Mouse (Mus musculus): ENCODE data around the gene Bcl2l10. TPM values are rescaled to one million over a fixed set of nuclear protein-coding genes. Genes with fewer than 3 reads are reported as not detected.

Bcl2l10 gene
- not detected in 2 replicates for polyA plus RNA-seq (2012; rRNA removed)

DNA sequence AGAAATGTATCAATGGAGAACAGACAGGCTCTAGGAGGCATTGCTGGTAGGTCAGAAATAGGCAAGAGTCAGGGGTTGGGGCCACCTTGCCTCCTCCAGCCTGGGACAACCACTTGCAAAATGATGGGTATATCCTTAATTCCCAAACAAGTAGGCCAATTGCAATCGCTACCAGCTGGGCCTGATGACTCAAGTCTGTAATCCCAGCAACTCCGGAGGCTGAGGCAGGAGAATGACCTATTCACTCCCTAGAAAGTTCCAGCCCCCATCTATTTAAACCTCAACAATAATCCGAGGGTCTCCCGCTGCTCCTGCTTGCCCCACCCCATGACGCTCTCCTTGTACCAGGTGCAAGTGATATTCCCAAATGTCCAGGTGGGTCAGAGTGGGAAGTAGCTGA is at the start of gene Bcl2l10:
Gene Bcl2l10, plus strand, starts transcription at position 301 of the 400 bp plus-strand sequence.
- no peaks in the 10 kb centered on the region for H3K27me3 ChIP-seq (ENCODE audit: control insufficient read depth, insufficient read depth, low read length)
- 93% methylated on average over 5 of the region's 5 CpGs for WGBS

DNA sequence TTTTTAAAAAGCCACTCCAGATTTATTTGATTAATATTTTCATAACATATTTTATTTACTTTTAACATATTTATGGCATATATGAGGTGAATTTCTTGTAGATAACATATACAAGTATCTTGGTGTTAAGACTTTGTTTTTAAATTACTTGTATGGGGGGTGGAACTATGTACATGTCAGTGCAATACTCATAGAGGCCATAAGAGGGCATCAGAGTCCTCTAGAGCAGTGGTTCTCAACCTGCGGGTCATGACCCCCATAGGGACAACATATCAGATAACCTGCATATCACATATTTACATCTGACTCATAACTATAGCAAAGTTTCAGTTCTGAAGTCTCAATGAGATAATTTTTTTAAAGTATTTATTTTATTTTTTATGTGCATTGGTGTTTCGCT is 48.2 kb upstream of the Bcl2l10 start:
- WGBS: 87% methylated on average over 2 of the region's 2 CpGs
- H3K36me3 ChIP-seq (ENCODE audit: control insufficient read depth, insufficient read depth, low read length): peaks cover 7% of the 10 kb centered on the region
- H3K27ac ChIP-seq (ENCODE audit: insufficient read depth, low read depth, low read length): no peak overlapping the region
- H3K4me1 ChIP-seq (ENCODE audit: control insufficient read depth, insufficient read depth, insufficient read length, low read length): no peaks in the 10 kb centered on the region
- H3K27me3 ChIP-seq (ENCODE audit: control insufficient read depth, insufficient read depth, low read length): no peaks in the 10 kb centered on the region
- TF ChIP-seq POLR2A (IDR thresholded peaks at IDR 0.05; ENCODE audit: low read depth, low read length) (no peak), CTCF (IDR thresholded peaks at IDR 0.05; ENCODE audit: extremely low read depth, insufficient read length, insufficient replicate concordance, low read depth, low read length) (no peak)
- H3K4me3 ChIP-seq (ENCODE audit: low read depth, low read length): no peak overlapping the region

More for the DNA sequence above, at the start of gene Bcl2l10:
- TF ChIP-seq POLR2A (IDR thresholded peaks at IDR 0.05; ENCODE audit: low read depth, low read length) (no peak), CTCF (IDR thresholded peaks at IDR 0.05; ENCODE audit: extremely low read depth, insufficient read length, insufficient replicate concordance, low read depth, low read length) (no peak)
- no peak within 1 kb of the TSS for H3K27ac ChIP-seq (ENCODE audit: insufficient read depth, low read depth, low read length)
- no peaks in the 10 kb centered on the region for H3K4me1 ChIP-seq (ENCODE audit: control insufficient read depth, insufficient read depth, insufficient read length, low read length)
- H3K36me3 ChIP-seq (ENCODE audit: control insufficient read depth, insufficient read depth, low read length): no peaks in the 10 kb centered on the region; the same call in 1 of the 2 replicates
- no peak within 1 kb of the TSS for H3K4me3 ChIP-seq (ENCODE audit: low read depth, low read length)

DNA sequence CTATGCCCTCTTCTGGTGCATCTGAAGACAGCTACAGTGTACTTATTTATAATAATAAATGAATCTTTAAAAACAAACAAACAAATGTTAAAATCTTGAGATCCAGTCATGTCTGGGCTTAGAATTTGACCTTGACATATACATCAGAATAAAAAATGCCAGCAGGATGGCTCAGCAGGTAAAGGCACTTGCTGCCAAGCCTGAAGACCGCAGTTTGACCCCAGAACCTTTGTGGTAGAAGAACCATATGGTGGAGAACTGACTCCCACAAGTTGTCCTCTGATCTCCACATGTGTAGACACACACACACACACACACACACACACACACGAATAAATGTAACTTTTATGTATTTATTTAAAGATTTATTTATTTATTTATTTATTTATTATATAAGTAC is 44.5 kb upstream of the Bcl2l10 start:
- no peak overlapping the region for H3K4me3 ChIP-seq (ENCODE audit: low read depth, low read length)
- WGBS: 81% methylated on average over 2 of the region's 2 CpGs
- no peaks in the 10 kb centered on the region for H3K27me3 ChIP-seq (ENCODE audit: control insufficient read depth, insufficient read depth, low read length)
- TF ChIP-seq POLR2A (IDR thresholded peaks at IDR 0.05; ENCODE audit: low read depth, low read length) (no peak), CTCF (IDR thresholded peaks at IDR 0.05; ENCODE audit: extremely low read depth, insufficient read length, insufficient replicate concordance, low read depth, low read length) (no peak)
- H3K36me3 ChIP-seq (ENCODE audit: control insufficient read depth, insufficient read depth, low read length): peaks cover 7% of the 10 kb centered on the region
- H3K27ac ChIP-seq (ENCODE audit: insufficient read depth, low read depth, low read length): no peak overlapping the region
- H3K4me1 ChIP-seq (ENCODE audit: control insufficient read depth, insufficient read depth, insufficient read length, low read length): no peaks in the 10 kb centered on the region

DNA sequence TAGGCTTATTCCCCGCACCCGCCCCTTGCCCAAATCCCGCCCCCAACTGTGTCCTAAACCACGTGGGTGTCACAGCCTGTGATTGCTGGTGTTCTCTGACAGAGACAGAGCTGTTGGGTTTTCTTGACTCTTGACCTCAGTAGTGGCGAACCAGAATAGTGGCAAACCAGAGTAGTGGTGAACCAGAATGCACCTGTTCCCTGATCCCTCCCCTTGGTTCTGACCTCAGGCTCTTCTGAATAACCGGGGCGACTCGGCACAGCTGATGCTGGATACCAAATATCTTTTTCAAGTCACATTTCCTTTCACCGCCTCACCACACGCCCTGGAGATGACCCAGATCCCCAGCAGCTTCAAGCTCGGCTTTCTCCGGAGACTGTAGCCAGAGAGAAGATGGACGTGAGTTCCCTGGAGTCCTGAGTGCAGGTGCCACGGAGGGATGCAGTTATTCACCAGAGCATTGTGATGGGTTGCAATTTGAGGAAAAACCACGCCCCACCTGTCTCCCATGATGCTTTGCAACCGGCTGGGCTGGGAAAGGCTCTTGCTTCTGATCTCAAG is 43.8 kb upstream of the Bcl2l10 start:
- 66% methylated on average over 16 of the region's 16 CpGs for WGBS
- no peak for TF ChIP-seq CTCF (IDR thresholded peaks at IDR 0.05; ENCODE audit: extremely low read depth, insufficient read length, insufficient replicate concordance, low read depth, low read length)
- no peak for TF ChIP-seq POLR2A (IDR thresholded peaks at IDR 0.05; ENCODE audit: low read depth, low read length)

DNA sequence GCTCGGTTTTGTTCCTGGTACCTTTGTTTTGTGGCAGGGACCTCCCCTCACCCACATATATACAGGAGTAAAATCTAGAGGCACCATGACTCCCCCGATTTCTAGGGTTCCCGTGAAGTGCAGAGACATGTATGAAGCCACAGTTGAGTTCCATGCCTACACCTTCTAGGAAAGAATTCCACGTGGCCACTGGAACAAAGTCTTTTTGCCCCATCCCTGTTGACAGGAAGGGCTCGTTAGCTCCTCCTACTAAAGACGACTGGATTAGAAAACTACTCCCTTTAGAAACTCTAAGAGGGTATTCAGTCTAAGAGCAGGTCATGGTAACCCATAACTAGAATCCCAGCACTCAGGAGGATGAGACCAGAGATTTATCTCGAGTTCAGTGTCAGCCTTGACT is 43.3 kb upstream of the Bcl2l10 start:
- no peaks in the 10 kb centered on the region for H3K27me3 ChIP-seq (ENCODE audit: control insufficient read depth, insufficient read depth, low read length)
- TF ChIP-seq POLR2A (IDR thresholded peaks at IDR 0.05; ENCODE audit: low read depth, low read length): no peak
- no peak for TF ChIP-seq CTCF (IDR thresholded peaks at IDR 0.05; ENCODE audit: extremely low read depth, insufficient read length, insufficient replicate concordance, low read depth, low read length)
- no peak overlapping the region for H3K4me3 ChIP-seq (ENCODE audit: low read depth, low read length)
- WGBS: 64% methylated on average over 7 of the region's 7 CpGs
- no peak overlapping the region for H3K27ac ChIP-seq (ENCODE audit: insufficient read depth, low read depth, low read length)
- H3K4me1 ChIP-seq (ENCODE audit: control insufficient read depth, insufficient read depth, insufficient read length, low read length): no peaks in the 10 kb centered on the region
- H3K36me3 ChIP-seq (ENCODE audit: control insufficient read depth, insufficient read depth, low read length): peaks cover 7% of the 10 kb centered on the region

More for the DNA sequence above, 43.8 kb upstream of the Bcl2l10 start:
- H3K4me1 ChIP-seq (ENCODE audit: control insufficient read depth, insufficient read depth, insufficient read length, low read length): no peaks in the 10 kb centered on the region
- H3K36me3 ChIP-seq (ENCODE audit: control insufficient read depth, insufficient read depth, low read length): peaks cover 7% of the 10 kb centered on the region
- H3K4me3 ChIP-seq (ENCODE audit: low read depth, low read length): no peak overlapping the region
- no peak overlapping the region for H3K27ac ChIP-seq (ENCODE audit: insufficient read depth, low read depth, low read length)
- H3K27me3 ChIP-seq (ENCODE audit: control insufficient read depth, insufficient read depth, low read length): no peaks in the 10 kb centered on the region

DNA sequence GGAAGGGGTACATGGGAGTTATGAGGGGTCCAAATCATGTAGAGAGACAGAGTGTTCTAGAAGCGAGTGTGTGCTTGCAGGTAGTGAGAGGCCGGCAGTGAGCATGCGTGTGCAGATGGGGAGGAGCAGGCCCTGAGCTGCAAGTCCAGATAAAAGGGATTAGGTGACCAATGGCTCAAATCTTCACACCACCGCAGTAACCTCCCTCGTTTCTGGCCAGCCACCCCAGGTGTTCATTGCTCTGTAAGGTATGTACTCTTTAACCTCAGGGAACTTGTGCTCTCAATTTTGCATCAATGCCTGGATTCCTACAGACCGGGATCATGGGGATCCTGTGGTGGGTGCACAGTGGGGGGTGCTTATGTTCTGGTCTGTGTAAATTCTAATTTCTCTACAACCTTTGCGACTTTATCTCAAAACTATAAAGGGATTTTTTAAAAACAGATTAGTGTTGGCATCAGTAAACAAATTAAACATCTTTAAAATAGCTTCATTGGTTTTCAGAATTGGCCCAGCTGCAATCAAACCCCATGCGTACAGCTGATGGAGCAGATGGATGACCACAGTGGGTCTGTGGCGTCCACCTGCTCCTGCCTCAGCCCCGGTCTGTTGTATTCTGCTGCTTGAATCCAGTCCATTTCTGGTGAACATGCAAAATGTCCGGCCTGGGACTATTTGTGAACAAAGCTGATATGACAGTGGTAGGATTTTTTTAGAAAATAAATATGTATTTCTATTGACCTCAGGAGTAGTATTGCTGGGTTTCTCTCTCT is 41.2 kb upstream of the Bcl2l10 start, which contains the start of gene Gnb5:
Gene Gnb5, plus strand, starts transcription at position 163 of the 773 bp plus-strand sequence.
- no peak within 1 kb of the TSS for H3K4me3 ChIP-seq (ENCODE audit: low read depth, low read length)
- TF ChIP-seq CTCF (IDR thresholded peaks at IDR 0.05; ENCODE audit: extremely low read depth, insufficient read length, insufficient replicate concordance, low read depth, low read length): no peak
- TF ChIP-seq POLR2A (IDR thresholded peaks at IDR 0.05; ENCODE audit: low read depth, low read length): no peak
- 85% methylated on average over 11 of the region's 11 CpGs for WGBS
- H3K36me3 ChIP-seq (ENCODE audit: control insufficient read depth, insufficient read depth, low read length): peaks cover 4% of the 10 kb centered on the region
- H3K27me3 ChIP-seq (ENCODE audit: control insufficient read depth, insufficient read depth, low read length): no peaks in the 10 kb centered on the region
- no peak within 1 kb of the TSS for H3K27ac ChIP-seq (ENCODE audit: insufficient read depth, low read depth, low read length)
- no peaks in the 10 kb centered on the region for H3K4me1 ChIP-seq (ENCODE audit: control insufficient read depth, insufficient read depth, insufficient read length, low read length)

DNA sequence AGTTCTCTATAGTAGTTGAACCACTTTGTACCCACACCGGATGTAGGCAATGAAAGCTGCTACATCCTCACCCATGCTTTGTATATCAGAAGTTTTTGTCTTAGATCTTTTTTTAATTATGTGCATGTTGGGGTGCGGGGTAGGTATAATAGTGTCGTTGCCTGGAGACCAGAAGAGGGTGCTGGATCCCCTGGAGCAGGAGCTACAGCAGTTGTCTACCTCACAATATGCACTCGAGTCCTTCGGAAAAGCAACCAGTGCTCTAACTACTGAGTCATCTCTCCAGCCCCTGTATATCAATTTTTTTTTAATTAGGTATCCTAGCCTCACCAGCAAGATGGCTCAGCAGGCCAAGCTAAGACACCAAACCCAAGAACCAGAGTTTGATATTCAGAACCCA is 40.5 kb upstream of the Bcl2l10 start:
- no peak overlapping the region for H3K4me3 ChIP-seq (ENCODE audit: low read depth, low read length)
- no peak overlapping the region for H3K27ac ChIP-seq (ENCODE audit: insufficient read depth, low read depth, low read length)
- TF ChIP-seq POLR2A (IDR thresholded peaks at IDR 0.05; ENCODE audit: low read depth, low read length) (no peak), CTCF (IDR thresholded peaks at IDR 0.05; ENCODE audit: extremely low read depth, insufficient read length, insufficient replicate concordance, low read depth, low read length) (no peak)
- 89% methylated on average over 5 of the region's 5 CpGs for WGBS
- no peaks in the 10 kb centered on the region for H3K27me3 ChIP-seq (ENCODE audit: control insufficient read depth, insufficient read depth, low read length)
- H3K36me3 ChIP-seq (ENCODE audit: control insufficient read depth, insufficient read depth, low read length): peaks cover 4% of the 10 kb centered on the region
- no peaks in the 10 kb centered on the region for H3K4me1 ChIP-seq (ENCODE audit: control insufficient read depth, insufficient read depth, insufficient read length, low read length)

All from small intestine, adult 2 months (tissue).